Mouse (Mus musculus) embryonic facial prominence, embryonic 12.5 days (tissue): ENCODE measurements around the gene Fam3c. TPM values are rescaled to one million over a fixed set of nuclear protein-coding genes. Genes with fewer than 3 reads are reported as not detected.
"Not testable (repeated sequence)": the region's sequence is repeated elsewhere in the genome, so short reads cannot be mapped to it uniquely, and the experiment has no call there.

ENCODE experiments used
- ATAC-seq: fragments of 200-750 bp; cut with Nextera tagmentation; 2 replicates; pipeline ENCODE4 v1.8.0; 2017; ENCODE audit not compliant: insufficient number of reproducible peaks, insufficient read depth, low FRiP score, low TSS enrichment
- H3K27ac ChIP-seq: fragments of 300-500 bp; sonication (generic); 2 replicates; pipeline ENCODE4 v1.5.1; 2016; ENCODE audit warnings: mild to moderate bottlenecking
- H3K27me3 ChIP-seq: fragments of 300-500 bp; sonication (generic); 2 replicates; pipeline ENCODE4 v1.6.1; 2016; ENCODE audit warnings: mild to moderate bottlenecking, moderate library complexity
- H3K36me3 ChIP-seq: fragments of 300-500 bp; sonication (generic); 2 replicates; pipeline ENCODE4 v1.6.1; 2016; ENCODE audit warnings: mild to moderate bottlenecking
- H3K4me1 ChIP-seq: fragments of 300-500 bp; sonication (generic); 2 replicates; pipeline ENCODE4 v1.6.1; 2016
- H3K4me2 ChIP-seq: fragments of 300-500 bp; sonication (generic); replicated peaks from 2 replicates; pipeline ENCODE4 v1.6.1; 2016; ENCODE audit warnings: mild to moderate bottlenecking, moderate library complexity
- H3K4me3 ChIP-seq: fragments of 300-500 bp; sonication (generic); 2 replicates; pipeline ENCODE4 v1.5.1; 2016; ENCODE audit warnings: mild to moderate bottlenecking
- H3K9ac ChIP-seq: fragments of 300-500 bp; sonication (generic); 2 replicates; pipeline ENCODE4 v1.6.1; 2016; ENCODE audit warnings: mild to moderate bottlenecking, moderate library complexity
- H3K9me3 ChIP-seq: fragments of 300-500 bp; sonication (generic); 2 replicates; pipeline ENCODE4 v1.6.1; 2016; ENCODE audit warnings: mild to moderate bottlenecking, moderate library complexity
- WGBS: fragments of 180-500 bp; shearing (Covaris S2); methylation state at CpG from one replicate; pipeline ENCODE4 v1.1.7; 2016; 5-methylcytosine and 5-hydroxymethylcytosine counted together
- polyA plus RNA-seq: library from polyadenylated mRNA; unstranded; fragments of >200 nt; fragmentation: Nextera tagmentation; extraction: Ambion mirVana; gene quantifications from 2 replicates; pipeline ENCODE4 v1.2.1, GENCODE M21; 2016

Gene Fam3c
- polyA plus RNA-seq, 1 experiment from 2014 or later, result 49.3 TPM

DNA sequence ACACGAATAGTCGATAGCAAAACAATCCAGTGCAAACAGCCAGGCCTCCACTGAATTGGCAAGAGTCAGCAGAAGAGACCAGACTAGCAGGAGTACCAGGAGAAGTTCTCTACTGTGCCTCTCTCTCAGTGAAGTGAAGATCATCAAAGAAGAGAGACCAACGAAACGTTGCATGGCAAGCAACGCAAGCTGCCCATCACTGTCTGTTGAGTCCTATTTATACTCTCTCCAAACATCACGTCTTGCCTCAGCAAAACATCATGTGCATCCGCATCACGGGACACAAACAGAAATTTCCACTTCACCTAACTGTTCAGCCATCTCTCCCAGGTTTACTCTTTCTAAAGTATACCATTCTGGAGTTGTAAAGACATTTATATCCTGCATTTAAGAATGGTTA, 91.9 kb downstream of the Fam3c start:
- not testable (repeated sequence) for H3K36me3 ChIP-seq, H3K4me1 ChIP-seq, H3K4me2 ChIP-seq, H3K27ac ChIP-seq, H3K27me3 ChIP-seq, ATAC-seq, H3K9ac ChIP-seq, H3K9me3 ChIP-seq, H3K4me3 ChIP-seq
- 89% methylated on average over 8 of the region's 8 CpGs for WGBS

GRCm38 (mm10) chr6:22262519-22262918, 93.5 kb downstream of the Fam3c start:
- no peaks in the 10 kb centered on the region for H3K9me3 ChIP-seq
- H3K9ac ChIP-seq, result no peak overlapping the region
- H3K36me3 ChIP-seq, result no peaks in the 10 kb centered on the region
- H3K27me3 ChIP-seq, result no peaks in the 10 kb centered on the region
- WGBS, result 76% methylated on average over 4 of the region's 4 CpGs
- H3K4me1 ChIP-seq, result peaks cover 4% of the 10 kb centered on the region; the same call in 1 of the 2 replicates
- ATAC-seq, result no peak
- no peak overlapping the region for H3K4me3 ChIP-seq
- no peak overlapping the region for H3K27ac ChIP-seq
- H3K4me2 ChIP-seq, result no peak overlapping the region

GRCm38 (mm10) chr6:22258784-22259183, 97.3 kb downstream of the Fam3c start:
- Histone ChIP-seq H3K27ac (no peak overlapping the region), H3K4me1 (no peaks in the 10 kb centered on the region), H3K9ac (no peak overlapping the region), H3K27me3 (no peaks in the 10 kb centered on the region), H3K4me3 (no peak overlapping the region), H3K4me2 (no peak overlapping the region), H3K36me3 (no peaks in the 10 kb centered on the region), H3K9me3 (no peaks in the 10 kb centered on the region)
- no peak for ATAC-seq
- 92% methylated on average over 4 of the region's 4 CpGs for WGBS

Other genes with a start within 250 kb of the Fam3c start
- 2.1 and 2.5 TPM in 2 replicates for gene Wnt16, start 68.0 kb downstream of the Fam3c start, polyA plus RNA-seq